Mouse (Mus musculus): ENCODE data around the gene 2310061N02Rik. TPM values are rescaled to one million over a fixed set of nuclear protein-coding genes. Genes with fewer than 3 reads are reported as not detected.
A peak's percentile ranks its signal among the peaks of the same experiment; 100 is the strongest.

The 2310061N02Rik gene
- polyA plus RNA-seq, 1 experiment from 2014 or later: not detected

DNA sequence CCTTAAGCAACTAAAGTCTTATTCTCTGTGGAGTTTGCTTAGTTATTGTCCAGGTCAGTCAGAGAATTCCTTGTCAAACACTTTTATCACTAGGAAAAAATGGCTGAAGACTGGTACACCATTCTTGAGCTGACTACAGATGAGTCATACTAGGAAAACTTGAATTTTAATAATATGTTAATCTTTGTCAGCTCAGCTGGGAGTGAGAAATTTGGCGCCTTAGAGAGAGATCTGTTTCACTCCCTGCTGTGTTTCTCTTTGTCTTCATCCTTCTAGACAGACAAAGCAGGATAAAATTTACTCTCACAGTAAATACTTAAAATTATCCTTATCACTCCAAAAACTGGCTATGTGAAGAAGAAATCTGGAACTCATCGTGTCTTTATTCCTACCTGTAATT is 26.5 kb downstream of the 2310061N02Rik start:
- Histone ChIP-seq H3K27me3 (no peaks in the 10 kb centered on the region), H3K9ac (replicated peaks) (no peak overlapping the region), H3K4me2 (replicated peaks) (no peak overlapping the region), H3K36me3 (no peaks in the 10 kb centered on the region), H3K4me3 (replicated peaks) (no peak overlapping the region), H3K9me3 (no peaks in the 10 kb centered on the region), H3K27ac (no peak overlapping the region), H3K4me1 (replicated peaks) (peaks cover 6% of the 10 kb centered on the region; the same call in 1 of the 2 replicates)
- peak; percentile 50; the same call in 1 of the 2 replicates for ATAC-seq
- 24% methylated on average over 2 of the region's 2 CpGs for WGBS

- no peak overlapping the region for H3K4me2 ChIP-seq (replicated peaks)
- no peaks in the 10 kb centered on the region for H3K36me3 ChIP-seq
- H3K9ac ChIP-seq (replicated peaks): no peak overlapping the region
- no peaks in the 10 kb centered on the region for H3K9me3 ChIP-seq
- H3K4me1 ChIP-seq (replicated peaks): peaks cover 6% of the 10 kb centered on the region; the same call in 1 of the 2 replicates
- ATAC-seq: no peak
- no peak overlapping the region for H3K4me3 ChIP-seq (replicated peaks)
- H3K27ac ChIP-seq: no peak overlapping the region
- 93% methylated on average over 6 of the region's 6 CpGs for WGBS
- no peaks in the 10 kb centered on the region for H3K27me3 ChIP-seq
Observed at GRCm38 (mm10) chr16:88679099-88679498, 28.7 kb downstream of the 2310061N02Rik start.

DNA sequence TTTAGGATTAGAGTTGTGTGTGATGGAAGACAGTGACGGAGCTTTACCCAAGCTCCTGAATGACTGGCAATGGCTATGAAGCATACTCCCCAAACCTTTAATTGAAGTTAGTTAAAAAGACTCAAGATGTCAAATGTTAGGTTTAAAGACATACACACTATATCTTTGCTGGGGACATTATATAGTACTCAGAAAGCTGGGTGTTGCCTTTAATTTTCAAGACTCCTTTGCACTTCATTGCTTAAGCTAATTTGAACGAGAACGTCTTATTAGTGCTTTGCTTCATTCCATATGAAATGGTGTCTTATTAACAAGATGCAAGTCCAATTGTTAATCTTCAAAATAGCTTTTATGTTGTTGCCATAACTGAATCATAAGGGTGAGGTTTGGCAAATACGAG is 36.2 kb downstream of the 2310061N02Rik start, which contains the start of gene Krtap27-1:
Gene Krtap27-1 (minus strand): TSS at position 101 of the 400 bp plus-strand sequence.
- WGBS: 87% methylated on average over 4 of the region's 4 CpGs
- H3K9me3 ChIP-seq: no peaks in the 10 kb centered on the region
- H3K4me2 ChIP-seq (replicated peaks): no peak within 1 kb of the TSS
- no peaks in the 10 kb centered on the region for H3K27me3 ChIP-seq
- H3K27ac ChIP-seq: no peak within 1 kb of the TSS
- no peak within 1 kb of the TSS for H3K4me3 ChIP-seq (replicated peaks)
- H3K4me1 ChIP-seq (replicated peaks): no peaks in the 10 kb centered on the region
- no peak for ATAC-seq
- H3K9ac ChIP-seq (replicated peaks): no peak within 1 kb of the TSS
- no peaks in the 10 kb centered on the region for H3K36me3 ChIP-seq

GRCm38 (mm10) chr16:88657426-88657825 is 50.3 kb downstream of the 2310061N02Rik start:
- no peaks in the 10 kb centered on the region for H3K4me1 ChIP-seq (replicated peaks)
- no peak overlapping the region for H3K27ac ChIP-seq

More at GRCm38 (mm10) chr16:88657426-88657825, 50.3 kb downstream of the 2310061N02Rik start:
- no peak overlapping the region for H3K9ac ChIP-seq (replicated peaks)
- no peak for ATAC-seq
- H3K4me3 ChIP-seq (replicated peaks): no peak overlapping the region
- no peak overlapping the region for H3K4me2 ChIP-seq (replicated peaks)
- H3K27me3 ChIP-seq: no peaks in the 10 kb centered on the region
- no peaks in the 10 kb centered on the region for H3K36me3 ChIP-seq
- 59% methylated on average over 1 of the region's 1 CpGs for WGBS
- no peaks in the 10 kb centered on the region for H3K9me3 ChIP-seq

Other genes starting within 250 kb of the 2310061N02Rik start
- gene Cldn17, start 201.0 kb downstream of the 2310061N02Rik start, polyA plus RNA-seq (2015; fragmentation: Nextera tagmentation; extraction: Ambion mirVana): not detected in 2 replicates
- not detected in 2 replicates for gene Cldn8, start 144.8 kb downstream of the 2310061N02Rik start, polyA plus RNA-seq (2015; fragmentation: Nextera tagmentation; extraction: Ambion mirVana)
- not detected in 2 replicates for gene Krtap24-1, start 95.7 kb downstream of the 2310061N02Rik start, polyA plus RNA-seq (2015; fragmentation: Nextera tagmentation; extraction: Ambion mirVana)
- not detected in 2 replicates for gene 2310079G19Rik, start 80.3 kb downstream of the 2310061N02Rik start, polyA plus RNA-seq (2015; fragmentation: Nextera tagmentation; extraction: Ambion mirVana)
- not detected in 2 replicates for gene Krtap26-1, start 60.2 kb downstream of the 2310061N02Rik start, polyA plus RNA-seq (2015; fragmentation: Nextera tagmentation; extraction: Ambion mirVana)
- not detected in 2 replicates for gene Krtap27-1, start 36.3 kb downstream of the 2310061N02Rik start, polyA plus RNA-seq (2015; fragmentation: Nextera tagmentation; extraction: Ambion mirVana)
- gene Krtap13-1, start 20.9 kb upstream of the 2310061N02Rik start, polyA plus RNA-seq (2015; fragmentation: Nextera tagmentation; extraction: Ambion mirVana): not detected in 2 replicates
- not detected in 2 replicates for gene Krtap13, start 43.7 kb upstream of the 2310061N02Rik start, polyA plus RNA-seq (2015; fragmentation: Nextera tagmentation; extraction: Ambion mirVana)
- not detected in 2 replicates for gene 2310034C09Rik, start 50.9 kb upstream of the 2310061N02Rik start, polyA plus RNA-seq (2015; fragmentation: Nextera tagmentation; extraction: Ambion mirVana)
- gene 2310057N15Rik, start 66.2 kb upstream of the 2310061N02Rik start, polyA plus RNA-seq (2015; fragmentation: Nextera tagmentation; extraction: Ambion mirVana): not detected in 2 replicates
- not detected in 2 replicates for gene Gm5965, start 69.9 kb upstream of the 2310061N02Rik start, polyA plus RNA-seq (2015; fragmentation: Nextera tagmentation; extraction: Ambion mirVana)
- not detected in 2 replicates for gene Gm20741, start 104.3 kb upstream of the 2310061N02Rik start, polyA plus RNA-seq (2015; fragmentation: Nextera tagmentation; extraction: Ambion mirVana)
- gene Krtap15, start 112.3 kb upstream of the 2310061N02Rik start, polyA plus RNA-seq (2015; fragmentation: Nextera tagmentation; extraction: Ambion mirVana): not detected in 2 replicates
- not detected in 2 replicates for gene Krtap14, start 118.2 kb upstream of the 2310061N02Rik start, polyA plus RNA-seq (2015; fragmentation: Nextera tagmentation; extraction: Ambion mirVana)
- gene Krtap19-1, start 161.4 kb upstream of the 2310061N02Rik start, polyA plus RNA-seq (2015; fragmentation: Nextera tagmentation; extraction: Ambion mirVana): not detected in 2 replicates
- not detected in 2 replicates for gene Krtap19-2, start 166.3 kb upstream of the 2310061N02Rik start, polyA plus RNA-seq (2015; fragmentation: Nextera tagmentation; extraction: Ambion mirVana)
- gene Krtap19-3, start 170.1 kb upstream of the 2310061N02Rik start, polyA plus RNA-seq (2015; fragmentation: Nextera tagmentation; extraction: Ambion mirVana): not detected in 2 replicates
- not detected in 2 replicates for gene Krtap19-4, start 177.1 kb upstream of the 2310061N02Rik start, polyA plus RNA-seq (2015; fragmentation: Nextera tagmentation; extraction: Ambion mirVana)
- not detected in 2 replicates for gene Krtap19-5, start 188.5 kb upstream of the 2310061N02Rik start, polyA plus RNA-seq (2015; fragmentation: Nextera tagmentation; extraction: Ambion mirVana)
- gene Krtap19-9b, start 224.3 kb upstream of the 2310061N02Rik start, polyA plus RNA-seq (2015; fragmentation: Nextera tagmentation; extraction: Ambion mirVana): not detected in 2 replicates

Measured in midbrain, embryonic 13.5 days (tissue).